Mouse (Mus musculus): Measurements from ENCODE around the gene Trim67. TPM values are rescaled to one million over a fixed set of nuclear protein-coding genes. Genes with fewer than 3 reads are reported as not detected.
A peak's percentile ranks its signal among the peaks of the same experiment; 100 is the strongest.
"Not testable (repeated sequence)": the region's sequence is repeated elsewhere in the genome, so short reads cannot be mapped to it uniquely, and the experiment has no call there.

Gene Trim67
- total RNA-seq, 2 experiments from 2014 or later, result 1.2 to 1.7 TPM

GRCm38 (mm10) chr8:124831531-124831930 is 38.6 kb downstream of the Trim67 start:
- DNase-seq (ENCODE audit: low spot score in 2 of 2), result no peak

DNA sequence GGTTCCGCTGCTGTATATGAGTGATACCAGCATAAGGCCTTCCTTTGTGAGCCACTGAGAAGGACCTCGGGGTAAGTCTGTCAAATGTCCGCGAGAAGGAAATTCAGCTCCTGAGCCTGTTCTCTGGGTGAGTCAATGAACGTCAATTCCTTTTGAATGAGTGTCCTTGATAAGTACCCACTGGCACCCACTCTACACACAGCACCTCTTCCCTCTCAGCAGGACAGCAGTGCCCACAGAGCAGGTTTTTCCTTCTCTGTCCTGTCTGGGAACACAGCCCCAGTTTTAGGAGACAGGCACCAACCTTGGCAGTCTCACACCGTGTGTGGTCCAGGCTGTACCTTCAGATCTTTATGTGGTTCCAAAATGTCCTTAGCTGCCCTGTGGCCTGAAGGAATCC is 39.0 kb downstream of the Trim67 start:
- DNase-seq (ENCODE audit: low spot score in 2 of 2), result no peak

- DNase-seq (ENCODE audit: low spot score in 2 of 2), result no peak
Observed at GRCm38 (mm10) chr8:124833430-124834205, 40.7 kb downstream of the Trim67 start.

- no peak for DNase-seq (ENCODE audit: low spot score in 2 of 2)
Observed at GRCm38 (mm10) chr8:124835848-124836247, 43.0 kb downstream of the Trim67 start.

GRCm38 (mm10) chr8:124836273-124836672 is 43.4 kb downstream of the Trim67 start:
- DNase-seq (ENCODE audit: low spot score in 2 of 2), result no peak

- DNase-seq (ENCODE audit: low spot score in 2 of 2), result no peak
Observed at GRCm38 (mm10) chr8:124836907-124837306, 44.0 kb downstream of the Trim67 start.

GRCm38 (mm10) chr8:124837956-124838355 is 45.1 kb downstream of the Trim67 start:
- DNase-seq (ENCODE audit: low spot score in 2 of 2), result no peak

- DNase-seq (ENCODE audit: low spot score in 2 of 2), result no peak
Observed at GRCm38 (mm10) chr8:124839371-124839770, 46.5 kb downstream of the Trim67 start.

- DNase-seq (ENCODE audit: low spot score in 2 of 2), result no peak
Observed at GRCm38 (mm10) chr8:124840900-124841299, 48.0 kb downstream of the Trim67 start.

GRCm38 (mm10) chr8:124841775-124842174 is 48.9 kb downstream of the Trim67 start:
- DNase-seq (ENCODE audit: low spot score in 2 of 2), result no peak

DNA sequence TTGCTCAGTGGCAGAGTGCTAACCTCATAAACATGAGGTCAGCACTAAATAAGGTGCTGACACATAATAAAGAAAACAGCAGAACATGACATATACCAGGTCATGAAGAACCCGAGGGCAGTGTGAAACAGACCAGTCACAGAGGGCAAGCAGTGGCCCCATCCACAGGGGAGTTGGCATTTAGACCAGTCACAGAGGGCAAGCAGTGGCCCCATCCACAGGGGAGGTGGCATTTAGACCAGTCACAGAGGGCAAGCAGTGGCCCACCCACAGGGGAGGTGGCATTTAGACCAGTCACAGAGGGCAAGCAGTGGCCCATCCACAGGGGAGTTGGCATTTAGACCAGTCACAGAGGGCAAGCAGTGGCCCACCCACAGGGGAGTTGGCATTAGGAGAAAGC is 50.0 kb downstream of the Trim67 start:
- DNase-seq (ENCODE audit: low spot score in 2 of 2), result not testable (repeated sequence)

DNA sequence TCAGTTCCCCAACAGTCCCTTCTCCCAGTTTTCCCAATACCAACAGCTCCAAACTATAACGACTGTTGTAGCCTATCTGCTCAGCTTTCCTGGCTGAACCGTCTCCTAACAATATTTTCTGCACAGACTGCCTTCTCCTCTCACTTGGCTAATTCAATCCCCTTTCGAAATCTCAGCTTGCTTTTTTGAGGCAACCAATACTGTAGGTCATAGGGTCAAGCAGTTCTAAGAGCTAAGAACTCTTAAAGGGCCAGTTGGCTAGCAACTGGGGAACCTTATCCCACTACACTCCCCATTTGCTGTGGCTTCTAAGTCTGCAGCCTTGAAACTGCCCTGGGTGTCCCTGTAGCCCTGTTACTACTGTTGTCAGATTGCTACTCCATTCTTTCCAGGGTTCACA is 52.2 kb downstream of the Trim67 start:
- DNase-seq (ENCODE audit: low spot score in 2 of 2), result no peak

DNA sequence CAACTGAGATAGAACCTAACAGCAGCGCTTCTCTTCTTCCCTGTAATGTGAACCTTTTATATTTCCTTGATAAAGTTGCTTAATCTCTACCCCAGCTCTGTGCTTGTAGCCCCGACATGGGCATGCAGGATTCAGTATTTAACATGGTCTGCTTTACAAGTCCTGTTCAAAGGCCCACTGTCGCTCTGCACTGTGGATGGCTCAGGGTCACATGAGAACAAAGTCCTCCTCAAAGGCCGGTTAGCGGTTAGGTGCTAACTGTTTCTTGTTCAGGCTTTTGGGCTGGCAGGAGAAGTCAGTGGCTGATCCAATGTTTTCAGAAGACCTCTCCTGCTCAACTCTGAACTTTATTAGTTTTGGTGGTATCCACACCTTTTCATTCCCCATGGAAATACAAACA is 52.7 kb downstream of the Trim67 start:
- no peak for DNase-seq (ENCODE audit: low spot score in 2 of 2)

- no peak for DNase-seq (ENCODE audit: low spot score in 2 of 2)
Observed at GRCm38 (mm10) chr8:124853511-124853910, 60.6 kb downstream of the Trim67 start.

GRCm38 (mm10) chr8:124859466-124859865 is 66.6 kb downstream of the Trim67 start:
- no peak for DNase-seq (ENCODE audit: low spot score in 2 of 2)

GRCm38 (mm10) chr8:124860188-124860587 is 67.3 kb downstream of the Trim67 start:
- no peak for DNase-seq (ENCODE audit: low spot score in 2 of 2)

DNA sequence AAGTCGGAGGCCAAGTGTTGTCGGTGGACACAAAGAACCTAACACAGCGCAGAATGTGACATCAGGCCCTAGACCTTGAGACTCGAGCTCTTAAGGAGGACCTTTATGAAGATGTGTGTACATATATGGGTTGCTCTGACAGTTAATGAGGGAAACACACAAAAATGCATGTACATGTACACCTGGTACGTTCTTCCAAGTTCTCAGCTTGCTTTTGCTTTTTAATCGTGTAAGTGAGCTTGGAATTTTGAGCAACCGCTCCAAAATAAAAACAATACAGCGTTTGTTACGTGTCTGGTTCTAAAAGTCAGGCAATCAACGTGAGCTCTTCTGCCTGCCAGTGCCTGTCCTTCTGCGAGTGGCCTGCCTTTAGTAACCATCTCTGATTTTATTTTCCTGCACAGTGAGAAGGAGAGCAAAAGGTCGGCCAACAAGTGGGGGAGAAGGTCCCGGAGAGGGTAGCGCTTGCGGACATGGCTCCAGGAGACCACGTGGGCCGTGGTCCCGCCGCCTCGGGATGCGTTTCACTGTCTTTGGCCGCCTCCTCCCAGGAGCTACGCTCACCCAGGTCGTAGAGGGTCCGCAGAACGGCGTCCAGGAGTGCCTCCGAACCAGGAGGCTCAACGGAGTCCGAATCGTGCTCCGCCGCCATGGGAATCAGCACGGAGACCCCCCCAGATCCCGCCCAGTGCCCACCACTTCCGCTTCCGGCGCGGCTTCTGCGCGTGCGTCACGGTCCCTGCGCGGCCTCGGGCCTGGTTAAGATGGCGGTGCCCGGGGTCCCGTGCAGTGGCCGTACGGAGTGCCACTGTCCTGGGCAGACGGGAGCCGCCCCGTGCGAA is 69.7 kb downstream of the Trim67 start, which contains the start of the genes Gnpat and 2810004N23Rik:
Gene Gnpat, plus strand, starts transcription at position 713 of the 842 bp plus-strand sequence.
Gene 2810004N23Rik, minus strand, starts transcription at position 800 of the 842 bp plus-strand sequence.
- peak; percentile 88 to 93 for DNase-seq (ENCODE audit: low spot score in 2 of 2)

DNA sequence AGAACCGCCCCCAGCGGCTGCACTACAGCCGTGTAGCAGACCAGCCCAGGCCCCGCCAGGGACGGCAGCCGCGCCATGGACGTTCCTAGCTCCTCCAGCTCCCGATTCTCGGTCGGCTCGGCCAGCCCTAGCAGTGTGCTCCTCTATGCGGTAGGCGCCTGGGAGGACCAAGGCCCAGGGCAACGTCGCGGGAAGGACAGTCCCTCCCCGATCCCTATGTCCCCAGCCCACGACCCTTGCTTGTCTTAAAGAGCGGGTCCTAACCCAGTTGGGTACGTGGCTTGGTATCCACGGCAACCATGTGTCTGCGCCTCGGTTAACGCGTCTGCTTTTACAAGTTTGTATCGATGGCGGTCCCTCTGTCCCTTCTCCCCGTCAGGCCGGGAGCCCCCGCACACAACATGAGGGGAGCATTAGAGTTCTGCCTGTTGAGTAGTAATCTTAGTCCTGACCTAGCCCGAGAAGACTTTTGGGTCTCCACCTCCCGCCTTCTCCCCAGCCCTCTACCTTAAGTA is 70.3 kb downstream of the Trim67 start:
- no peak for DNase-seq (ENCODE audit: low spot score in 2 of 2)

- no peak for DNase-seq (ENCODE audit: low spot score in 2 of 2)
Observed at GRCm38 (mm10) chr8:124863729-124864128, 70.8 kb downstream of the Trim67 start.

DNA sequence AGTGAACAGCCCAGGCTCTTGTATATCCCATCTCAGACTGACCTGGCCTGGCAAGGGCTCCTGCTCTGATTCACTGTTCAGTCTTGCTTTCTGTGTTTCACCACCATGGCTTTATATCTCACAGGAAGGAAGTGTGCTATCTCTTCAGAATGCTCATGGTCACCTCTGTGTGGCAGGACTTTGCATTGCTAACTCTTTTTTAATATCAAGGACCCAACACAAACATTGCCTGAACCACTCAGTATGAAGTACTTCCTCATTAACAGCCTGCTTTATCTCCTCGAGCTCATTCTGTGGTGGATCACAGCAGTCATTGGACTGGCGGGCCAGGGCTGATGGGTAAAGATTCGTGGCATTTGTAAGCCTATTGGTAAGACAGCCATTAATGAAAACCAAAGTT is 73.8 kb downstream of the Trim67 start:
- DNase-seq (ENCODE audit: low spot score in 2 of 2), result no peak

- no peak for DNase-seq (ENCODE audit: low spot score in 2 of 2)
Observed at GRCm38 (mm10) chr8:124867126-124867525, 74.2 kb downstream of the Trim67 start.

GRCm38 (mm10) chr8:124869708-124870107 is 76.8 kb downstream of the Trim67 start:
- no peak for DNase-seq (ENCODE audit: low spot score in 2 of 2)

All from layer of hippocampus, adult 18-20 months (tissue).